Mouse (Mus musculus) hindbrain, embryonic 16.5 days (tissue): Measurements from ENCODE around the gene Ranbp17. TPM values are rescaled to one million over a fixed set of nuclear protein-coding genes. Genes with fewer than 3 reads are reported as not detected.

Experiments used
- ATAC-seq: fragments of 200-750 bp; cut with Nextera tagmentation; 2 replicates; pipeline ENCODE4 v1.8.0; 2017; ENCODE audit warnings: moderate TSS enrichment, moderate library complexity
- H3K27ac ChIP-seq: fragments of 300-500 bp; sonication (generic); 2 replicates; pipeline ENCODE4 v1.5.1; 2014; ENCODE audit warnings: low read depth, mild to moderate bottlenecking, control low read depth, low read length, moderate library complexity
- H3K27me3 ChIP-seq: fragments of 300-500 bp; sonication (generic); replicated peaks from 2 replicates; pipeline ENCODE4 v1.6.1; 2014; ENCODE audit warnings: low read length; ENCODE audit not compliant: control insufficient read depth, insufficient read depth
- H3K36me3 ChIP-seq: fragments of 300-500 bp; sonication (generic); 2 replicates; pipeline ENCODE4 v1.6.1; 2014; ENCODE audit warnings: mild to moderate bottlenecking, low read length, moderate library complexity, mixed read lengths; ENCODE audit not compliant: control insufficient read depth, insufficient read depth
- H3K4me1 ChIP-seq: fragments of 300-500 bp; sonication (generic); 2 replicates; pipeline ENCODE4 v1.6.1; 2014; ENCODE audit warnings: low read depth, low read length; ENCODE audit not compliant: control insufficient read depth, insufficient read depth
- H3K4me2 ChIP-seq: fragments of 300-500 bp; sonication (generic); 2 replicates; pipeline ENCODE4 v1.6.1; 2014; ENCODE audit warnings: mild to moderate bottlenecking, low read length, control low read depth, moderate library complexity
- H3K4me3 ChIP-seq: fragments of 300-500 bp; sonication (generic); 2 replicates; pipeline ENCODE4 v1.5.1; 2014; ENCODE audit warnings: mild to moderate bottlenecking, low read length, control low read depth, moderate library complexity
- H3K9ac ChIP-seq: fragments of 300-500 bp; sonication (generic); 2 replicates; pipeline ENCODE4 v1.6.1; 2014; ENCODE audit warnings: low read depth, mild to moderate bottlenecking, control low read depth, low read length, moderate library complexity
- H3K9me3 ChIP-seq: fragments of 300-500 bp; sonication (generic); 2 replicates; pipeline ENCODE4 v1.6.1; 2014; ENCODE audit warnings: mild to moderate bottlenecking, low read length, moderate library complexity; ENCODE audit not compliant: control insufficient read depth
- WGBS: fragments of 180-500 bp; shearing (Covaris S2); extraction: QIAGEN DNeasy Blood & Tissue Kit; methylation state at CpG from one replicate; pipeline ENCODE4 v1.1.7; 2014; 5-methylcytosine and 5-hydroxymethylcytosine counted together
- polyA plus RNA-seq: library from polyadenylated mRNA; unstranded; fragments of >200 nt; fragmentation: Nextera tagmentation; extraction: Ambion mirVana; gene quantifications from 2 replicates; pipeline ENCODE4 v1.2.1, GENCODE M21; 2015

Gene Ranbp17
- polyA plus RNA-seq, 1 experiment from 2014 or later = 5.2 TPM

DNA sequence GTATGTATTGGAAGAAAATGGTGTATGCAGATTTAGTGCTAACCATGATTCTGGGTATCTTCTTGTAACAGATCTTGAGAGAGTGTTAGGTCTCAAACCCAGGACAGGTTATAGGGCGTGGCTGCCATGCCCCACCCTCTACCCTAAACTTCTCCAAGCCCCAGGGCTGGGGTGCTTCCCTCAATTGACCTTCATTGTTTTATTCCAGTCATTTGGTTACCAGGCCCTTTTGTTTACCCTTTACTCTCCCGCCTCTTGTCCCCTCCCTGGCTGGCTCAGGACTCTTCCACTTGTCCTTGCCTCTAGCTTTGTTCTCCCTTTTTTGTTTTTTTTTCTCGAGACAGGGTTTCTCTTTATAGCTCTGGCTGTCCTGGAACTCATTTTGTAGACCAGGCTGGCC, 20.0 kb upstream of the Ranbp17 start:
- H3K4me1 ChIP-seq = no peaks in the 10 kb centered on the region
- H3K9me3 ChIP-seq = no peaks in the 10 kb centered on the region
- no peak overlapping the region for H3K4me3 ChIP-seq
- H3K9ac ChIP-seq = no peak overlapping the region
- WGBS = 68% methylated on average over 3 of the region's 3 CpGs
- no peak overlapping the region for H3K4me2 ChIP-seq
- ATAC-seq = no peak
- no peak overlapping the region for H3K27ac ChIP-seq
- H3K36me3 ChIP-seq = no peaks in the 10 kb centered on the region
- no peaks in the 10 kb centered on the region for H3K27me3 ChIP-seq

DNA sequence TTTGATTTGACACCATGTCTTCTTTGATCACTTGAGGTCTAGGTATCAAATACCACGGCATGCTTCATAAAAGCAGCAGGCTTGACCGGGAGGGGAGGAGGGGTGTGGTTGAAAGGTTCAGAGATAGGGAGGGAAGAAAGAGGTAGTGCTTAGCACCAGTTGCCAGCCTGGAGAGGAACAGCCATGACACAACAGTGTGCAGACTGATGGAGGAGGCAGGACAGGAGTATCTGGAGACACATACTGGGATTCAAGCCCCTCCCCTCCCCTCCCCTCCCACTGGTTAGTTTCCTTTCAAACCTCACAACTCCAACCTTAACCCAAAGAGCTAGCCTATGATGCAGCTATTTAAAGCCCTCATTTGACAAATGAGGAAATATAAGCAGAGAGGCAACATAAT, 16.0 kb upstream of the Ranbp17 start:
- no peak for ATAC-seq
- no peaks in the 10 kb centered on the region for H3K4me1 ChIP-seq
- no peak overlapping the region for H3K9ac ChIP-seq
- H3K36me3 ChIP-seq = no peaks in the 10 kb centered on the region
- no peak overlapping the region for H3K27ac ChIP-seq
- 76% methylated on average over 2 of the region's 2 CpGs for WGBS
- H3K4me2 ChIP-seq = no peak overlapping the region
- H3K9me3 ChIP-seq = no peaks in the 10 kb centered on the region
- H3K4me3 ChIP-seq = no peak overlapping the region
- no peaks in the 10 kb centered on the region for H3K27me3 ChIP-seq

DNA sequence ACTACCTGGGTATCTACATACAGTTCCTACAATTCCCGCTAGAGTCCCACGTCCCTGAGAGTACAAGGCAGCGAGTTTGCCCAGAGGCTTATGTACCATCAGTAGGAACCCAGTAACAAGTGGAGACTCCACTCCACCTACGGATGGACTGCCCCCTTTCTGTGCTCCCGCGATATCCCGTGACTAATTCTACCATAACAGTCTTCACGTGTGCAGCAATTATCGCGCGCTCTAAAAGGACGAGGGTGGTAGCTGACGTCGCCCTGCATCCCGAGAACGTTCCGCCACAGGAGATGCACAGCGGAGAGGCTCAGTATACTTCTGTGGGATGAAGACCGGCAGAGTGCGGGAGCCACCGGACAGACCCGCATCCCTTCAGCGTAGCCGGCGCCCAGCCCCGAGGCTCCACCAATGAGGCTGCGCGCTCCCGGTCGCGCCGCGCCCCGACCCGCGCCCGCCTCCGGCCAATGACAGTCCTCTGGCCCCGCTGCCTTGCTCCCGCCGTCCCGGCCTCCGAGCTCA, 631 bp downstream of the Ranbp17 start:
- H3K9me3 ChIP-seq = no peaks in the 10 kb centered on the region
- H3K36me3 ChIP-seq = no peaks in the 10 kb centered on the region
- H3K9ac ChIP-seq = peak overlapping the region; percentile 97
- no peaks in the 10 kb centered on the region for H3K27me3 ChIP-seq
- H3K4me3 ChIP-seq = peak overlapping the region; percentile 99
- under 1% methylated on average over 41 of the region's 43 CpGs for WGBS
- peak overlapping the region; percentile 76 for H3K4me2 ChIP-seq
- H3K4me1 ChIP-seq = peaks cover 3% of the 10 kb centered on the region
- H3K27ac ChIP-seq = peak overlapping the region; percentile 88
- peak; percentile 92 for ATAC-seq

DNA sequence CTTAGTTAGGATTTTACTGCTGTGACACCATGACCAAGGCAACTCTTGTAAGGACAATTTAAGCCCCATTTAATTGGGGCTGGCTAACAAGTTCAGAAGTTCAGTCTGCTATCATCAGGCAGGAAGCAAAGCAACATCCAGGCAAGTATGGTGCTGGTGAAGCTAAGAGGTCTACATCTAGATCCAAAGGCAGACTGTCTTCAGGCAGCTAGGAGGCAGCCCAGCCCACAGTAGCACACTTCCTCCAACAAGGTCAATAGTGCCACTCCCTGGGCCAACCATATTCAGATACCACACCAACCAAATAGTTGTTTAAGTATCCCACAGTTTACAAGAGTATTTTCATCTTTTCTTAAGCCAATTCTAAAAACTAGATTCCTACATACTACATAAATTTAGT, 4.1 kb downstream of the Ranbp17 start:
- no peaks in the 10 kb centered on the region for H3K36me3 ChIP-seq
- H3K4me2 ChIP-seq = no peak overlapping the region
- no peak overlapping the region for H3K9ac ChIP-seq
- no peaks in the 10 kb centered on the region for H3K27me3 ChIP-seq
- ATAC-seq = no peak
- no peaks in the 10 kb centered on the region for H3K9me3 ChIP-seq
- no peak overlapping the region for H3K4me3 ChIP-seq
- peaks cover 3% of the 10 kb centered on the region for H3K4me1 ChIP-seq
- H3K27ac ChIP-seq = no peak overlapping the region

DNA sequence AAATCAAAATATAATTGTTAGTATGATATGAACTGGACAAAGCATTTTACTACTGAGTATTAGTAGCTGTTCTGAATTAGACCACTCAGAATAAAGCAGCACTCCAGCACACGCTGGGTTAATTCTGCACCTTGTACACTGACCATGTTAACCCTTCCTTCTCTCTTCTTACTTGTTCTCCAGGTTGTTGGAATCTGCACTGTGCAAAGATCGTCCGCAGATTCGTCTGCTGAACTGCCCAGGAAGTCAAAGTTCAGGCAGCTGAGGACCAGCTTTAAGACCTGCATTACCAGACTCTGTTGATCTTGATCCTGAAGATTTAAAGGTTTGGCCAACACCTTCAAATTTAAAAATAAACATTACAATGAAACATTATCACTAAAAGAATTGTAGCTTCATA, 27.8 kb downstream of the Ranbp17 start:
- 86% methylated on average over 4 of the region's 4 CpGs for WGBS
- Histone ChIP-seq H3K4me1 (no peaks in the 10 kb centered on the region), H3K4me3 (no peak overlapping the region), H3K4me2 (no peak overlapping the region), H3K9ac (no peak overlapping the region), H3K9me3 (no peaks in the 10 kb centered on the region), H3K27ac (no peak overlapping the region), H3K36me3 (peaks cover 2% of the 10 kb centered on the region; the same call in 1 of the 2 replicates), H3K27me3 (no peaks in the 10 kb centered on the region)
- ATAC-seq = no peak

DNA sequence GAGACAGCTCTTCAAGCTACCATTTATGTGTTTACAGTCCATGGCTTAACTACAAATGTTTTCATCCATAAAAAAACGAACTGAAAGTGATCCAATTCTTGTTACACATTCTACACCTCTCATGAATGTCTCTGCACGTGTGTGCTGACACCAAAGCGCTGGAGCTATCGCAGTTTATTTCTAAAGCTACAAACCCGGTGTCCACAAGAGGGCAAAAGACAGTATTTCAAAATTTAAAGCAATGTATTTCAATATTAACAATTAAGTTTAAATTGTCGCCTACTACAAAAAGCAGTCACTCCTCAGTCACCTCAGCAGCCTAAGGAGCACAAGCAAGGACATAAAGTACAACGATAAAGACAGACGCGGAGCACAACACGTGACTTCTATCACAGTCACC, 33.1 kb downstream of the Ranbp17 start:
- ATAC-seq = no peak
- Histone ChIP-seq H3K4me2 (no peak overlapping the region), H3K36me3 (no peaks in the 10 kb centered on the region), H3K9me3 (no peaks in the 10 kb centered on the region), H3K4me3 (no peak overlapping the region), H3K4me1 (no peaks in the 10 kb centered on the region), H3K9ac (no peak overlapping the region), H3K27ac (no peak overlapping the region), H3K27me3 (no peaks in the 10 kb centered on the region)
- WGBS = 88% methylated on average over 10 of the region's 10 CpGs

DNA sequence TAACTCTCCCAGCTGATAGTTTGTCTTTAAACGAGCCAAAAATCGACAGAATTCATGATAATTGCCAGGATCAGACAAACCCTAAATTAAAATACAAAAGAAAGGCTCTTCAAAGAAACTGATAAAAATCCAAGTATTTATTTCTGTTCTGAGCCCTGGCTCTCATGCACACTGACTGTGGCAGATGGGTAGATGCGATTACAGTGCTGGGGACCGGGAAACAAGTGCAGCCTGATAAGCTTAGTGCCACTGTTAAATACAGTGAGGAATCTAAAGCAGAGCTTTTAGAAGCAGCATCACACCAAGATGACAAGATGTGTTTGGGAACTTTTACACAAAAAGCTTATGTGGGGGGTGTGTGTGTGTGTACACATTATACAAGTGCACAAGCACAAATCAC, 34.3 kb downstream of the Ranbp17 start:
- Histone ChIP-seq H3K4me3 (no peak overlapping the region), H3K27me3 (no peaks in the 10 kb centered on the region), H3K9ac (no peak overlapping the region), H3K27ac (no peak overlapping the region), H3K9me3 (no peaks in the 10 kb centered on the region), H3K4me1 (no peaks in the 10 kb centered on the region), H3K36me3 (no peaks in the 10 kb centered on the region), H3K4me2 (no peak overlapping the region)
- ATAC-seq = no peak
- 89% methylated on average over 4 of the region's 4 CpGs for WGBS

DNA sequence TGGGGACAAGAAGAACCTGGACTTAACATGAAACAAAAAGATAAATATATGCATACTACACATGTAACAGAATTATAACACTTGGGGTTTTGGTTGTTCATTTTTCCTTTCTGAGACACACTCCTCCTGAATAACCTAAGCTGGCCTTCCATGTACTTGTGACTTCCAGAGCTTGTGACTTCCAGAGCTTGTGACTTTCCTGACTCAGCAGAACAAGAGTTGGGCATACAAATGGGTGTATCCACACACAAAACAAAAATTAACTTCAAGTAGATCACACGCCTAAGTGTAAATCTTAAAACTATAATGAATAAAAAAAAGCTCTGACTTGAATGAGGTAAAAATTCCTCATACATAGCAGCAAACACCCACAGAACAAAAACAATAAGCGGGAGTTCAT, 36.9 kb downstream of the Ranbp17 start:
- Histone ChIP-seq H3K36me3 (no peaks in the 10 kb centered on the region), H3K9ac (no peak overlapping the region), H3K27me3 (no peaks in the 10 kb centered on the region), H3K4me3 (no peak overlapping the region), H3K9me3 (no peaks in the 10 kb centered on the region), H3K4me1 (no peaks in the 10 kb centered on the region), H3K27ac (no peak overlapping the region), H3K4me2 (no peak overlapping the region)
- 94% methylated on average over 2 of the region's 2 CpGs for WGBS
- no peak for ATAC-seq

DNA sequence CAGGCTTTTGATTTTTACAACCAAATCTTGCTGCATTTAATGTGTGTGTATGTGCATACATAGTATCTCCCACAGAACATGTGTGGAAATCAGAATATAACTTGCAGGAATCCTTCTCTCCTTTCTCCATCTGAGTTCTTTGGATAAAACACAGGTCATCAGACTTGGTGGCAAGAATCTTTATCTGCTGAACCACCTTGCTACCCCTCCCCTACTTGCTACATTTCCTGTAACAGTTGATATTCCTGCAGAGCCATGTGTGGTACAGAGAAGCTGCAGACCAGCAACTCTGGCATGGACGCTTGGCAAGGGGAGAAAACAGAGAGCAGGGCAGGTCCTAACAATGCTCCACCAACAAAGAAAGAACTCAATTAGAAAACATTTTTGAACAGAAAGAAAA, 52.4 kb downstream of the Ranbp17 start:
- Histone ChIP-seq H3K9ac (no peak overlapping the region), H3K9me3 (no peaks in the 10 kb centered on the region), H3K4me2 (no peak overlapping the region), H3K27me3 (no peaks in the 10 kb centered on the region), H3K4me3 (no peak overlapping the region), H3K36me3 (no peaks in the 10 kb centered on the region), H3K4me1 (no peaks in the 10 kb centered on the region), H3K27ac (no peak overlapping the region)
- 52% methylated on average over 1 of the region's 1 CpGs for WGBS
- ATAC-seq = no peak

DNA sequence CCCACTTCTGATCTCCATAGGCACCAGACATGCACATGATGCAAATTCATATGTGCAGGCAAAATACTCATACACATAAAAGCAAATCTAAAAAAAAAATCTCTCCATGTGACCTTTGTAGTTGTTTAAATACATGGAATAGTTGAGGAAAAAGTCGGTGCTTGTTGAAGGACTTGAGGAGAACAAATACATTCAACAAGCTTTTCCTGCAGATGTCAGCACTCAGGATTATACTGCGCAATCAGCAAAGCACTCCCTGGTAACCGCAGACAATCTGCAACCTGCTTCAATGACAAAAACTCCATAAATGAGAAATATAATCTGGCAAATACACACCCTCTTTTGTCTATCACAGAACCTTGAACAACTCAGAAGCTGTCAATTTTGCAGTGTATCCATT, 59.5 kb downstream of the Ranbp17 start:
- H3K9me3 ChIP-seq = no peaks in the 10 kb centered on the region

More for the DNA sequence above, 59.5 kb downstream of the Ranbp17 start:
- H3K9ac ChIP-seq = no peak overlapping the region
- H3K27me3 ChIP-seq = no peaks in the 10 kb centered on the region
- H3K4me3 ChIP-seq = no peak overlapping the region
- no peak overlapping the region for H3K27ac ChIP-seq
- no peak overlapping the region for H3K4me2 ChIP-seq
- ATAC-seq = no peak
- 89% methylated on average over 3 of the region's 3 CpGs for WGBS
- no peaks in the 10 kb centered on the region for H3K36me3 ChIP-seq
- no peaks in the 10 kb centered on the region for H3K4me1 ChIP-seq
